Mouse (Mus musculus): ENCODE measurements around the gene C2cd4a.

The C2cd4a gene

GRCm38 (mm10) chr9:67787671-67788070 is 44.5 kb downstream of the C2cd4a start:
- no peak for DNase-seq (ENCODE audit: low spot score in 2 of 2)

- DNase-seq (ENCODE audit: low spot score in 2 of 2) = no peak
Observed at GRCm38 (mm10) chr9:67786311-67786710, 45.8 kb downstream of the C2cd4a start.

- DNase-seq (ENCODE audit: low spot score in 2 of 2) = no peak
Observed at GRCm38 (mm10) chr9:67783925-67784324, 48.2 kb downstream of the C2cd4a start.

GRCm38 (mm10) chr9:67783464-67783863 is 48.7 kb downstream of the C2cd4a start:
- no peak for DNase-seq (ENCODE audit: low spot score in 2 of 2)

DNA sequence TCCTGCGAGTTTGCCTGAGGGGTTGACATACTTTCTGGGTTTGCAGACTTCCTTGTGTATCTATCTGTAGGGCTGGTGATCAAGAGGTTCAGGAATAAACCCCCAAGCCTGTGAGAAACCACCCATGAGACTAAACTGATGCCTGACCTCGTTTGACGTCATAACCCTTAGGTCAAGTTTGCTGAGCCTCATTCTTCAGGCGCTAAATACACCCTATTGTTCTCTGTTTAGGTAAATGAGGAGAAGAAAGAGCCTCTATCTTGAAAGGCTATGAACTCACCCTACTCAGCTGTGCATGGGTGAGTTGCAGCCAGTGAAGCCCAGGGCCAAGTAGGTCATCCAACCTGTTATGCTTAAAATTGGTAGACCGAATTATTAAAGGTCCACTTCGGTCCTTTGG is 49.3 kb downstream of the C2cd4a start:
- DNase-seq (ENCODE audit: low spot score in 2 of 2) = no peak

All from right cerebral cortex, adult 2 months (tissue).